Mouse (Mus musculus) limb, embryonic 14.5 days (tissue): ENCODE results near the gene Jazf1. TPM values are rescaled to one million over a fixed set of nuclear protein-coding genes. Genes with fewer than 3 reads are reported as not detected.
A peak's percentile ranks its signal among the peaks of the same experiment; 100 is the strongest.

ENCODE experiments used
- ATAC-seq: fragments of 200-750 bp; cut with Nextera tagmentation; 2 replicates; pipeline ENCODE4 v1.8.0; 2017; ENCODE audit warnings: low read depth, moderate number of reproducible peaks, moderate TSS enrichment; ENCODE audit not compliant: low FRiP score
- DNase-seq: peaks from one replicate; pipeline ENCODE4 v3.0.0-alpha.2; 2015; ENCODE audit warnings: low spot score
- H3K27ac ChIP-seq: fragments of 300-500 bp; sonication (generic); replicated peaks from 2 replicates; pipeline ENCODE4 v1.5.1; 2014; ENCODE audit warnings: low read depth, mild to moderate bottlenecking, low read length, moderate library complexity, mixed read lengths
- H3K27me3 ChIP-seq: fragments of 300-500 bp; sonication (generic); 2 replicates; pipeline ENCODE4 v1.6.1; 2014; ENCODE audit warnings: low read length, mixed read lengths; ENCODE audit not compliant: control insufficient read depth, insufficient read depth
- H3K36me3 ChIP-seq: fragments of 300-500 bp; sonication (generic); 2 replicates; pipeline ENCODE4 v1.6.1; 2014; ENCODE audit warnings: mild to moderate bottlenecking, low read length, moderate library complexity, mixed read lengths; ENCODE audit not compliant: control insufficient read depth, insufficient read depth
- H3K4me1 ChIP-seq: fragments of 300-500 bp; sonication (generic); 2 replicates; pipeline ENCODE4 v1.6.1; 2014; ENCODE audit warnings: antibody characterized with exemption, low read length, mixed read lengths; ENCODE audit not compliant: control insufficient read depth, insufficient read depth
- H3K4me2 ChIP-seq: fragments of 300-500 bp; sonication (generic); replicated peaks from 2 replicates; pipeline ENCODE4 v1.6.1; 2014; ENCODE audit warnings: low read depth, mild to moderate bottlenecking, low read length, moderate library complexity; ENCODE audit not compliant: severe bottlenecking
- H3K4me3 ChIP-seq: fragments of 300-500 bp; sonication (generic); replicated peaks from 2 replicates; pipeline ENCODE4 v1.5.1; 2014; ENCODE audit warnings: low read length
- H3K9ac ChIP-seq: fragments of 300-500 bp; sonication (generic); 2 replicates; pipeline ENCODE4 v1.6.1; 2014; ENCODE audit warnings: mild to moderate bottlenecking, low read depth, low read length, moderate library complexity; ENCODE audit not compliant: severe bottlenecking
- H3K9me3 ChIP-seq: fragments of 300-500 bp; sonication (generic); 2 replicates; pipeline ENCODE4 v1.6.1; 2016; ENCODE audit warnings: low read length; ENCODE audit not compliant: control insufficient read depth
- POLR2A ChIP-seq: fragments of 200-500 bp; IDR thresholded peaks from 2 replicates; pipeline ENCODE4 v1.8.0; 2012; ENCODE audit warnings: inconsistent platforms, mild to moderate bottlenecking, moderate library complexity, borderline replicate concordance; ENCODE audit not compliant: insufficient read depth, insufficient read length; ENCODE audit errors: extremely low read depth
- WGBS: fragments of 180-500 bp; shearing (Covaris S2); extraction: QIAGEN DNeasy Blood & Tissue Kit; methylation state at CpG from one replicate; pipeline ENCODE4 v1.1.7; 2014; 5-methylcytosine and 5-hydroxymethylcytosine counted together
- polyA plus RNA-seq, 2 experiments: library from polyadenylated mRNA; depleted of rRNA in 1 of 2; stranded (reverse) in 1 of 2; unstranded in 1 of 2; fragments of >200 nt; fragmentation: Nextera tagmentation in 1 of 2; extraction: Ambion mirVana in 1 of 2; gene quantifications; 2 replicates each; pipeline versions ENCODE4 v1.2.1 to v1.2.3; 2012 to 2014

Jazf1 gene
- polyA plus RNA-seq, 2 experiments: 13.2 to 22.0 TPM

DNA sequence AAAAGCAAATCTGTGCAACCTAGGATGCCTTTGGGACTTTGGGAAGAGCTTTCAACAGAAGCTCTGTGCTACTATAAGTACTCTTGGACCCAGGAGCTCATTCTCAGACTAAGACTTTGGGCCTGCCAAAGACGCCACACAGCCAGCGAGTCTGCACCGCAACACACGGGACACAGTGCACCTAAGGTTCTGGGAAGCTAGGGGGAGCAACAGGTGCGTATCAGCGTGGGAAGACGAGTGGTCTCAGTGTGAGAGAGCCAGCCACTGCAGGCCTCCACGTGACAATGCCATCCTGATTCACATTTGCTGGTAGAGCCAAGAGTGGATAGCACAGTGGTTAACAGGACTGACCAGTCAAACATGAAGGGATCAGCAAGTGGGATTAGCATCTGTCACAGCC, 249.1 kb downstream of the Jazf1 start:
- H3K9ac ChIP-seq: no peak overlapping the region
- WGBS: 73% methylated on average over 8 of the region's 8 CpGs
- no peak overlapping the region for H3K27ac ChIP-seq
- no peaks in the 10 kb centered on the region for H3K27me3 ChIP-seq
- H3K4me1 ChIP-seq: peaks cover 17% of the 10 kb centered on the region
- H3K36me3 ChIP-seq: no peaks in the 10 kb centered on the region
- no peak for TF ChIP-seq POLR2A
- H3K4me2 ChIP-seq: no peak overlapping the region
- no peak for DNase-seq
- H3K9me3 ChIP-seq: no peaks in the 10 kb centered on the region
- no peak for ATAC-seq
- H3K4me3 ChIP-seq: no peak overlapping the region

DNA sequence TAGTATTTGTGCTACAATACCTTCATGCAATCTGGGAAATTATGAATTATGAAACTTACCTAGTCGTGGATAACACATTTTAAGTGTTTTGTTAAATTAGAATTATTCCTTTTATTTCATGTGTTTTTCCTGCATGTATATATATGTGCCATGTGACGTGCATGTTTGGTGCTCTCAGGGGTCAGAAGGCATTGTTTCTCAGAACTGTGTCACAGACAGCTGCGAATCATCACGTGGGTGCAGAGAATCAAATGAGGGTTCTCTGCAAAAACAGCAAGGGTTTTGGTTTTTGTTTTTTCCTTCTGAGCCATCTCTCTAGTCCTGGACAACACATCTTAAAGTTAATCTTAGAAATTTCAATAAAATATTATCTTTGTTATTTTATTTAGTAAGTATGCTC, 250.4 kb downstream of the Jazf1 start:
- Histone ChIP-seq H3K4me2 (no peak overlapping the region), H3K9ac (no peak overlapping the region), H3K27me3 (no peaks in the 10 kb centered on the region), H3K4me3 (no peak overlapping the region), H3K27ac (no peak overlapping the region), H3K9me3 (no peaks in the 10 kb centered on the region), H3K4me1 (peaks cover 10% of the 10 kb centered on the region), H3K36me3 (no peaks in the 10 kb centered on the region)
- WGBS: 91% methylated on average over 4 of the region's 4 CpGs
- no peak for DNase-seq
- TF ChIP-seq POLR2A: no peak
- ATAC-seq: no peak

DNA sequence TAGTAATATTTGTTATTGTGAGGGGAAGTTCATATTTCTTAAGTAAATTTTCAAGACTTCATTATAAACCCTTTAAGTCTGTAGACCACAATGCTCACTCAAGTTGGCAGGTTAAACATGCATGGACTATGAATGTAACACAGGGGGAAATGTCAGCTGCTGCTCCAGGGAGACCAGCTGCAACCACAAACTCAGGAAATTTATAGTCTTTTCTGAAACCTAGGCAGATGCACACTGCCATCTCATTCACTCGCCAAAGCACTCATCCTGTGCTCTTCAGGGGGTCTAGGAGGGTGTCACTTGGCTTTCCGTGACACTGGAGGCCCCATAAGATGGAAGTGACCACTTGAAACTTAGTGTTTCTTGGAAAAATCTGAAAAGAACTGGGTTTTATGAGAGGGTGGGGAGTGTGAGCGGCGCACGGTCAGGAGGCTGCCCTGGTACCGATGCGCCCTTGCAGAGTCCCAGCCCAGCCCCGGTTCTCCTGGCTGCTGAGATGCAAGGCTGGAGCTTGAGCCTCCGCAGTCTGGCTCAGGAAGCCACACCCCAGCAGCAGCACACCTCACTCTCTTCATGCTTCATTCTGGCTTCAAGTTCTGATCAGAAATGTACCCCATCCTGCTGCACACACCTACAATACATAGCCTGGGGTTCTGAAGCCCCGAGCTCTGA, 251.1 kb downstream of the Jazf1 start:
- Histone ChIP-seq H3K27me3 (no peaks in the 10 kb centered on the region), H3K27ac (no peak overlapping the region), H3K9me3 (no peaks in the 10 kb centered on the region), H3K4me1 (peaks cover 4% of the 10 kb centered on the region), H3K36me3 (no peaks in the 10 kb centered on the region), H3K9ac (no peak overlapping the region), H3K4me3 (no peak overlapping the region), H3K4me2 (no peak overlapping the region)
- no peak for TF ChIP-seq POLR2A
- DNase-seq (no peak), ATAC-seq (no peak)
- WGBS: 62% methylated on average over 10 of the region's 10 CpGs

GRCm38 (mm10) chr6:52805237-52805856, 263.1 kb downstream of the Jazf1 start:
- Histone ChIP-seq H3K9me3 (no peaks in the 10 kb centered on the region), H3K4me2 (no peak overlapping the region), H3K9ac (no peak overlapping the region), H3K27ac (0 out of 2 replicates have a peak overlapping the region, but pooled peaks have one; percentile 48), H3K4me3 (no peak overlapping the region), H3K4me1 (peaks cover 36% of the 10 kb centered on the region), H3K36me3 (no peaks in the 10 kb centered on the region), H3K27me3 (no peaks in the 10 kb centered on the region)
- peak; percentile 42; the same call in 1 of the 2 replicates for ATAC-seq
- no peak for DNase-seq
- TF ChIP-seq POLR2A: no peak
- WGBS: 61% methylated on average over 3 of the region's 3 CpGs

DNA sequence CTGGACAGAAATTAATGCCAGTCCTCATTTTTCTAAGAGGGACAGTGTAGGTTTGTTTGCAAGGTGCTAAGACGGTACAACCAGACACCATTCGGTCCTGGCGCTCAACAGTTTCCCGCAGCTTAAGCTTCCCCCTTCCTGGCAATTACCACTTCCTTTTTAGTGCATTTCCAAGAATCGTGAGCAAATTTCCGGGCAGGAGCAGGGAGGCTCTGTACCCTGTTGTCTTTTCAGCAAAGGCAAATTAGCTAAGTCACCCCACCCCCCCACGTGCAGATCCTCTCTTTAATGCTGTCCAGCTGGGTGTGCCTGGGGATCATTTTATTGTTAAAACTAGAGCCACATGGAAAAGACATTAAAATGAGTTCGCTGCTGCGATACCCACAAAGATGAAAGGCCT, 266.2 kb downstream of the Jazf1 start:
- Histone ChIP-seq H3K9me3 (no peaks in the 10 kb centered on the region), H3K36me3 (no peaks in the 10 kb centered on the region), H3K4me2 (0 out of 2 replicates have a peak overlapping the region, but pooled peaks have one; percentile 8), H3K4me1 (peaks cover 47% of the 10 kb centered on the region), H3K27me3 (no peaks in the 10 kb centered on the region), H3K27ac (peak overlapping the region; percentile 48), H3K4me3 (no peak overlapping the region), H3K9ac (no peak overlapping the region)
- ATAC-seq (0 out of 2 replicates have a peak, but pooled peaks have one; percentile 4), DNase-seq (peak; percentile 53)
- TF ChIP-seq POLR2A: no peak
- WGBS: 5% methylated on average over 9 of the region's 9 CpGs
